Mouse (Mus musculus) spleen, postnatal 36 days (tissue): ENCODE measurements around the gene Bcor.

Experiments used
- DNase-seq, 2 experiments: peaks; one replicate each; pipeline ENCODE4 v3.0.0; 2022; ENCODE audit warnings: low spot score in 2 of 2, mixed read lengths in 1 of 2

Bcor gene

DNA sequence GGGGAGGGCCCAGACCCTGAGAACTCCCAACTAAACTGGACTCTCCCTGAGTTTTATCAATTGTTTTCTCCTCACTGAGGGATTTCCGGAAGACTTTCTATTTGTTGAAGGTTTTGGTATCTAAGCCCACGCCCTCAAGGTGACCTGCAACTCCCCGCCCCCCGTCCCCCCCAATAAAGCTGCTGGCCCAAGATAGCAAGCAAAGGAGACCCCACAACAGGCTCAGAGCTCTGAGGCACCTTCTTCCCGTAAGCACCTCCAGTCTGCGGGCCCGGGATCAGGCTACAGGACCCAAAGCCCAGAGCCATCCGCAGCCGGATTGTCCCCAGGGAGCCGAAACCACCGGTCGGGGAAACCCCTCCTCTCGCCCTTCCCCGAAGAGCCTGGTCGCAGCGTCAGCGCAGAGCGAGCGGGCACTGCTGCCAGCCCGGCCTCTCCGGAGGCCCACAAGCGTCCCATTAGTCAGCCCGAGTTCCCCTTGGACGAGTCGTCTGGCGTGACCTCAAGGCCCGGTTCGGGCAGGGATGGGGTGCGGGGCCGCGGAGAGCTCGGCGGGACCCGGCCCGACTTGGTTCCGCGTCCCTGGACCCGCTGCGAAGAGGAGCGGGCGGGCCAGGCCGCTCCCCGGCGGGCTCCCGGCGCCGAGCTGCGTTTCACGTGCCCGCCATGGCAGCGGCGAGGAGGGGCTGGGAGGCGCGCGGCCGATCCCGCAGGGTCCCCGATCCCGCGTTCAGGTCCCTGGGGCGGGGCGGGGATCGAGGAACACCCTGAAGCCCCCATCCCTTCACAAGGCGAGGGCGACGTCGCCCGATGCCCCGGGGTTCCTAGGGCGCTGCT, 73.3 kb downstream of the Bcor start:
- DNase-seq = peak; percentile 61 to 65

DNA sequence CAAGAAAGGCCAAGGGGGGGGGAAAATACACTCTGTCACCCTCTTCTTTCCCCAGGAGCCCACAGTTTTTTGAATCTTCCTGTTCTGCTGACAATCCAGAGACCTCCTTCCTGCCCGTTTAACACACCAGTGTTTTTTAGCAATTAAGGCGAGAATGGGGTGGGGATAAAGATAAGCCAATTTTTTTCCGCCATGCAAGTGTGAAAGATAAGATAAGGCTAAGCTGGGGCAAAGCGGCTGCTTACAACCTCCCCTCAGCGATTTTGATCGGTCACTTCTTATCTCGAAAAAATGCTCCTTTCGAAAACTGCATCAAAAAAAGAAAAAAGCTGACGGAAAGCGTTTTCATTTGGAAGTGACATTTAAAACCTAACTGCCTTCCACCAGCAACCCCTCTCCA, 74.2 kb downstream of the Bcor start:
- no peak for DNase-seq

DNA sequence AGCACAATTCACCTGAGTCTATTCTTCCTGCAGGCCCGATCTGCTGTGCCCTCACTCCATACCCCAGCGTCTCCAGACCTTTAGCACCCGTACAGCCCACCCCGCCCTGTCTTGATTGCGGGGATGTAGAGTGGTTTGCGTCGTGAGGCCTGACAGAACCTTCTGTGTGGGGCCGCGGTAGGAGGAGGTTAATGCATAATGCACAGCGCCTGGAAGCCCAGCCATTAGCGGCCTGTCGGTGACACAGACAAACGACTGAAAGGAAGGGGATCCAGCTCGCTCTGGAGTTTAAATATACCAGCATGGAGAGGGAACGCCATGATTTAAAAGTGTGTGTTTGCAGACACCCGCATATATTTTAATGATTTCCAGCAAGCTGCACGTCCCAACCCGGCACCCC, 74.9 kb downstream of the Bcor start:
- no peak for DNase-seq

DNA sequence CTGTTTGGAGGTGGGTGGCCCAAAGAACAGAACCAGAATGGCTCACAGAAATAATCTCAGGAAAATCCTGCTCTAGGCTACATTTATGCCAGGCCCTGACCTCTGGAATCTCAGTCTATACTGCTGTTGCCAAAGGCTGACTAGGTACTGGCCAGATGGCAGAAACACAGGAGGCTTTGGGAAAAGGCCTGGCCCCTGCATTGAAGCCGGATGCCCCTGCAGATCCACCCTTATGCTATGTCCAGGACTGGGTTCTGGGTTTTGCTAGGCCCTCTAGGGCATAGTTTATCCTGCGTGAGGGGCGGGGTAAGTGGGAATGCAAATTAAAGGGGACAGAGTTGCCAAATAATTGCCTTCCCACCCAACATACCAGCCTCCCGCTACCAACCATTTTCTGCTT, 75.5 kb downstream of the Bcor start:
- no peak for DNase-seq

DNA sequence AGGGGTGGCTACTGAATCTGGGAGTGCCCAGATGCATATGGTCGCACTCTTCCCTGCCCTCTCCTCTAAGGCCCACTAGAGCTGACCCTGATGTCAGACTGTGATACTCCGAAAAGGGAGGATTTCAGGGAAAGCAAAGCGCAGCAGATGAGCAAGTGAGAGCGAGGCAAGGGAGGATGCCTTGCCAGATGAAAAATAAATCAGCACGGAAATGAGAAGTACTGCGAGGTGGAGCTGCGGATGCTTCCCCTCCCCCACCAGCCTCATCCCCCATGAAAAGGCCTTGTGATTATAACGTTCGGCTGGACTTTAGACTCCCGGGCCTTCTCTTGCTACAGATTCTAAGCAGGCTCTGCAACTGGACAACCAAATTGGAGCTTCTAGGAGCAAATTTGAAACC, 76.5 kb downstream of the Bcor start:
- no peak for DNase-seq

DNA sequence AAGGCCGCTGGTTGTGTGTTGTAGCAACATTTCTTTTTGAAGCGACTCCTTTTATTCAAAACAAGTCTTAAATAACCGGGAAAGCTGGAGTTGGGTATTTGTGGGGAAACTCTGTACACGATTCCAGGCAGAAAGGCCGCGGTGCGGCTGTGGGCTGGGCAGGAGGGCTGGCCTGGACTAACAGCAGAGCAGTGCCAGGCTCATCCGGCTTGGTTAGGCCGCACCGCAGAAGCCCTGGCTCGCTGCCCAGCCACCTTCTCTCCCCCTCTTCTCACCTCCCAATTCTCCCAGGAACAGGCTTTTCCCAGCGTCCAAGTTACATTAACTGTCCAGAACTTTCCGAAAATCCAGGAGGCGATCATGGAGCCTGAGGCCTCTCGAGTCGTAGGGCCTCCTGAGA, 77.4 kb downstream of the Bcor start:
- DNase-seq = no peak

DNA sequence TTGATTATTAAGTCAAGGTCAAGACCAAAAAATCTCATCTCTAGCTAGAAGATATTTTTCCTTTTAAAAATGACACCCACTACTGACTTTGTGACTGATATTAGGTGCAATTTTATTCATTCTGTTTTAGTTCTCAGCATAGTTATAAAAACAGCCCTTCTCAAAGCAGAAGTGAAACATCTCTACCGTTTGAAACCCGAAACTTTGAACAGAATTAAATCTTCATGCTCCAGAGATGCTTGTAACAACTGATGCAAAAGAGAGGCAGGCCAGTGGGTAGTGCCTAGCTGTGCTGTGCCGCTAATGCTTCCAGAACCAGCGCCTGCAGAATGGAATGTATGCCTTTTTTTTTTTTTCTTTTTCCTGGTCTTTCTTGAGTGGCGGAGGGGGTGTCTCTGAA, 78.0 kb downstream of the Bcor start:
- DNase-seq = peak; percentile 30 to 51

DNA sequence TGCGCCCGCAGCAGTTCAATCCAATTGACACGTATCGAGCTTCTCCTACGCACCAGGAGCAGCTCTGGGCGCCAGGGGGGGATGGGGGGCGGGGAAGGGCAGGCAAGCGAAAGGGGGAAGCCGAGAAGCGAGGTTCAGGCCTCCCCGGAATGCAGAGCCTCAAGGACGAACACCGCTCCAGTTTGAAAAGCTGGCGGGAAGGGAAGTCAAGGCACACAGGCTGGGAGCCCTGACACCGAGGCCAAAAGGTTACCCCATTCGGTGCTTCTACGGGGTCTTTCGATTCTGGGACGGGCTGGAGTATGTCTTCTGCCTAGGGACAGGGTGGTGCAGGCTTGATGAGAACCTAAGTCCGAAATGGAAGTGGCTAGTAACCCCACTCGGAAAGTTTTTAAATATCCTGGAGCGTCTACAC, 78.4 kb downstream of the Bcor start:
- DNase-seq = no peak

DNA sequence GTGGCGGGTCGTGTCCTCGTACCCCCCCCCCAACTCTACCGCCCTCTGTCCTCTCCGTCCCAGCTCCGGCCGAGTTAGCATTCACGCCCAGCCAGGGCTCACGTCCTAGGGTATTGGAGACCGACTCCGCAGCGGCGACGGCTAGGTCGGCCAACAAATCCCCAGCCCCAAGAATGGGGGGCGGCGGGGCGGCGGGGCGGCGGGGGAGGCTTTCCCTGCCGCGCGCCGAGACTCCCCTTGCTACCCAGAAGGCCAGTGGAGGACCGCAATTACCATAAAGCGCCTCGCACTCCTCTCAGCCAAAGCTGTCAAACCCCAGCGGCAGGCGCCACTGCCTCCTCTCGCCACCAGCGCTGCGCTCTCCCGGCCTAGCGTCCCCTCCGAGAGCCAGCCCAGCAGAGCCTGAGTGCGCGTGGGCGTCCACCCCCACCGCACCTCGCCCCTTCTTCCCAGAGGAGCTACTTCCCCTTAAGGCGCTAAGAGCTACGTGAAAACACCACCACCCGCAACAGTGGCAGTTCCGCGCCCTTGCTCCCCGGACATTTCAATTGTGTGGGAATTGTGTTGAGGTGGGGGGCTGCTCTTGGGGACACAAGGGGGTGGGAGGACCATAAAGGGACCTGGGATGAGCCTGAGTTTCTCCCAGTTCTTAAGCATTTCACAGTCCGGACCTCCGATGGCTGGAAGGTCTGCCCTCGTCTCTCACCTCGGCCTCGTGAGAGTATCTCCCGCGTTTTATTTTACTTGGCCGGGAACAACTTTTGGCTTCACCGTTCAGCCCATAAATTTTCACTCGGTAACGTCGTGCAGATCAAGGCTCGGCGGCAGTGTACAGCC, 79.0 kb downstream of the Bcor start:
- peak; percentile 60 to 61 for DNase-seq

DNA sequence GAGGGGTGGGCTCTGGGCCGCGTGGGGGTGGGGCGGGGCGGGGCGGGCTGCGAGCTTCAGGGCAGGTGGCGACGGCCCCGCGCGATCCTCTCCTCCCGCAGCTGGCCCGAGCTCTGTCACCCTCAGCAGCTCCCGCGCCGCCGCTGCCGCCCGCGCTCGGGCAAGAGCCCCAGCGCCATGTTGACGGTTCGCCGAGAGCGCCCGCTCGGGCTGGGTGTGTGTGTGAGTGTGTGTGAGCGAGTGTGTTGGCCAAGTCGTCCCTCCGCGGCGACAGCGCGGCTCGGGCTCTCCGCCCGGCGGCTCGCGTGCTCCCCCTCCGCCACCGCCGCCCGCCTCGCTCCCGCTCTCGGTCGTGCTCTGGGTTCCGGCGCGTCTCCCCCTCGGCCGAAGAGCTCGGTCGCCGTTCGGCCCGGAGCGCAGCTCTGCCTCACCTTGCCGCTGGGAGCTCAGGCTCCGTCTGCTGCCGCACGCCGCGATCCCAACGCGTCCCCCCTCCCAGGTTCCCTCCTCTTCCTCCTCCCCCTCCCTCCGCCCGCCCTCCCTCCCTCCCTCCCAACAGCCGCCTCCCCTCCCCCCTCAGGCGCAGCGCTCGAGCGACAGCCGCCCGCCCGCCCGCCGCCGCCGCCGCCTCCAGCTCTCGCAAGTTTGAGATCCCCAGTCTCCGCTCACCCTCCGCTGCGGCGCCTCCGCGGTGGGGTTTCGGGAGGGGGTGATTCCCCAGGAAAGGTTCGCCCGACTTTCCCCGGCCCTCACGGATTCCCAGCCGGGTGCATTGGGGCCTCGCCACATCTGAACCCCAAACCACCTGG, 79.9 kb downstream of the Bcor start:
- peak; percentile 50 to 55 for DNase-seq

DNA sequence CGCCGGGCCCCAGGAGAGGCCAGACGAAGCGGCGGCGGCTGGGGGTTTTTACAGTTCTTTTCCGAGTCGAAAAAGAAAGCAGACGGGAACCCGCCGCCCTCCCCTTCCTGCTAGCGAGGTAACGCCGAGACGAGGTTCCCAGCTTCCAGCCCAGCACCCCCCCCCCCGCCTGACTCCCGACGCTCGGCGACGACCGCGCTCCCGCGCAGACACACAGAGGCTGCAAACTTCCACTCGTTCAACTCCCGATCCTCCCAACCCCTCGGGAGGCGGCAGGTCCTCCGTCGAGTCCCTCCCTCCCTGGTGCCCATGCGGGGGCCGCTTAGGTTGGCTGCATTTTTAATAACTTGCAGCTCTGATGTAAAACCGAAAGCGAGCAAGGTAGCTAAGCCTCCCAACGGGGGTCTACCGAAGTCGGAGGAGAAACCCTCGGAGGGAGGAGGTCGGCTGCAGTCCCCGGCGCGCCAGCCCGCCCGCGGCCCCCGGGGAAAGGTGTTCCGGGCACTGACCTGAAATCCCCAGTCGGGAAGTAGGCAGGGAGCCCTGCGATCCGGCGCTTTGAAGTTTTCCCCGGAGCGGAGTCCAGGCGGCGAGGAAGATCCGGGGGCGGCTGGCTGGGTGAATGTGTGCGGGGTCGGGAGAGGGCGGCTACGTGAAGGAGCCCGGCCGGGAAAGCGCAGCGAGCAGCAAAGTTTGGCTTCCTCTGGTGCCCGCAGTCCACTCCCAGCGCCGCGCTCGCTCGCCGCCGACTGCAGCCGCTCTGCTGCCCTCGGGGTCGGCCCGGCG, 80.7 kb downstream of the Bcor start:
- peak; percentile 72 to 76 for DNase-seq

DNA sequence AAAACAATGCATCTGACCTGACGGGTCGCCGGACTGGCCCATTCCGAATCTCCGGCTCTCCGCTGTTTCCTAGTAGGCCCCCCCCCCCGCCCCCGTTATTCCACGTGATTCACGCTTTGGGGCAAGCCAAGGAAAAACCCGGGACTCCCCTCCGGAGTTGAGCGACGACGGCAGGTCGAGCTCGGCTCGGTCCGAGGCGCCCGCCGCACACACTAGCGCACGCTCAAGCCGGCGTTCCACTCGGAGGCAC, 81.2 kb downstream of the Bcor start:
- DNase-seq = no peak

DNA sequence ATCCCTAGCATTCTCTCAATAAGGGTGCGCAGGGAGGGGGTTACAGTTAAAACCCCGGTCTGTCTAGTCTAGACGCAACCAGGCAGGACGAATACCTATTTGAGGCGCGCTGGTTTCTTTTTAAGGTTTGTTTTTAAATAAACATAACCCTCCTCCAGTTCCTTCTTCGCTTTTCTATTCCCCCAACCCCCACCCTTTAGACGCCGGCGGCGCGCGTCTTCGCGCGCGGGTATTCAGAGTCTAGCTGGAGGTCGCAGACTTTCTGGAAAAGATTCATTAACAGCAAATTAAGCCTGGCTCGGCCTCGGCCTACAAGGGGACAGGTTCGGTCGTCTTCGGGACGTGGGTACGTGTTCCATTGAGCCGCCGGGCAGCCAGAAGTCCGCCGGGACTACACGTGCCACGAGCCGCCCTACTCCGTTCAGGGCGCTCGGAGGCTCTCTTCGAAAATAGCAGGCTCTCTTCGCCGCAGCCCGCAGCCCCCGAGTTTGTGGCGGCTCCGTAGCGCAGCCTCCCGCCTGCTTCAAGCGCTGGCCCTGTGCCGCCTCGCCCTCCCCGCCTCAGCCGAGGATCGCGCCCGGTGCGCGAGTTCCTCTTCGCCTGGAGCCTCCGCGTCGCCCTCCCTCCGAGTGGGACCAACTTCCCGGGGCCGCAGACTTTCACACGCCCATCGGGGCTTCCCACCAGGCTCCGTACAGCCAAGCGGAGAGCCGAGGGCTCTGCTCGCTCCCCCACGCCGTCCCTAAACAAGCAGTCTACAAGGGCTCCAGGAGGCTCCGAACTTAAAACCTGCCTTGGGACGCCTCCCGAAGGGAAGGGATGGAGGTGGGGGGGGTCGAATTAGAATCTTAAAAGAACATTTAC, 81.7 kb downstream of the Bcor start:
- peak; percentile 39 to 43 for DNase-seq

DNA sequence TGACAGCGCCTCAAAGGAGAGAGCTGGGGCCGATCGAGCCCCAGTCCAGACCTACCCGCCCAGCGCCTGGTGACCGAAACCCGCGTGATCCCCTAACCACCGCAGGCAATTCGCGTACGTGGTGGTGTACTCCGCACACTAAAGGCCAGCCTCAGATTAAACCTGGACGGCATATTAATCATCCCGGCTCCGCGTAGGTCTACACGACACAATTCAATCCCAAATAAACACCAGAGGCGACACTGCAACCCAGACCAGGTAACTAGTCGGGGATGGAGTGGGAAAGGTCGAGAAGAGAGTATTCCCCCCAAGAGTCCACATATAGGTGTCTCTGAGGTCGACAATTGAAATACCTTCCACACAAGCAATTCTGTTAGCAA, 82.6 kb downstream of the Bcor start:
- no peak for DNase-seq

DNA sequence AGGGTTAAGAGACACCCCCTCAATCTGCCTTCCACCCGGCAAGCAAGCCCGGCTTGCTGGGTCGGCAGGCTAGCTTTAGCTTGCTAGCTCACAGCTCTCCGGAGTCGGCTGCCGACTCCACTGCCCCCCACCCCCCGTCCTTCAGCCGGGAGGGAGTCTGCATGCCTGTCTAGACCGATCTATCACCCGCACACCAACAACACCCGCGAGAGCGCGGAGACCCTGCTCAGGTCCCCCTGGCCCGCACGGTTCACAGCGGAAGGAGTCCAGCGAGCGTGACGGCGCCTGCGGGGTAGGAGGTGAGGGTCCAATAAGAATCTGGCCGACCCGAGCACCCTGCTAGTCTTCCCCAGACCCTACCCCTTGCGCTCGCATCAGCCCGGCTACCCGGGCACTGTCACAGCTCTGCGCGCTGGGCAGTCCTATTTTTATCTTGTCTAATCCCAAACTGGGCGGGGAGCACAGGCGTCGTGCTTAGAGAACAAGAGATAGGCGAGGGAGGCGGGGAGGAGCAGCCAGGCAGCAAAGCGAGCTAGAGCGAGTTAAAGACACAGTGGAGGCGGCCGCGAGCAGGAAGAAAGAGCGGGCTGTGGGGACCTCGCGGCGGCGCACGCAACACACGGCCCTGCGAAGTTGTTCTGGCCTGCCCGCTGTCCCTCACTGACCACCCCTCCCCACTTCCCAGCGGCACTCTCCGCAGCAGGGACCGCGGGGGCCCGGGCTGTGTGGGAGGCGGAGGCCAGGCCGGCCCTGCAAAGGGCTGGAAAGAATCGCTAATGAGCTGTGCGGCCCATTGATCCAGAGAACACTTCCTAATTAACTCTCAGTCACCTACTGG, 83.2 kb downstream of the Bcor start:
- peak; percentile 55 to 62 for DNase-seq

DNA sequence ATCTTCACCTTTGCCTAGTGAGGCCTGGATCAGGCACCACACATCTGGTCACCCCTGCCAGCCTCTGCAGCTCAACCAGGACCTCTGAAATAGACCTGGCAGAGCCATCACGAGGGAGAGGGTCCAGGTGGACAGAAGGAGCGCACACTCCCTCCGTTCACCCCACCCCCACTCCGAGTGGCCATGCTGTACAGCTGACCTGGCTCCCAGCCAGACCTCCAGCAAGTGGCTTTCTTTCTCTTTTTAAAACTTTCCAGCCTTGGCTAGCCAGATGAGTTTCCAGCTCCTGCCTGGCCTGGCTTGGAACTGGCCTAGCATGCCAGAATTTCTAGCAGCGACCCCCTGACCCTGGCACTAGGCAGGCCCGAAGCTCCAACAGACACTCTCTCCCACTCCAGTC, 87.4 kb downstream of the Bcor start:
- no peak for DNase-seq

DNA sequence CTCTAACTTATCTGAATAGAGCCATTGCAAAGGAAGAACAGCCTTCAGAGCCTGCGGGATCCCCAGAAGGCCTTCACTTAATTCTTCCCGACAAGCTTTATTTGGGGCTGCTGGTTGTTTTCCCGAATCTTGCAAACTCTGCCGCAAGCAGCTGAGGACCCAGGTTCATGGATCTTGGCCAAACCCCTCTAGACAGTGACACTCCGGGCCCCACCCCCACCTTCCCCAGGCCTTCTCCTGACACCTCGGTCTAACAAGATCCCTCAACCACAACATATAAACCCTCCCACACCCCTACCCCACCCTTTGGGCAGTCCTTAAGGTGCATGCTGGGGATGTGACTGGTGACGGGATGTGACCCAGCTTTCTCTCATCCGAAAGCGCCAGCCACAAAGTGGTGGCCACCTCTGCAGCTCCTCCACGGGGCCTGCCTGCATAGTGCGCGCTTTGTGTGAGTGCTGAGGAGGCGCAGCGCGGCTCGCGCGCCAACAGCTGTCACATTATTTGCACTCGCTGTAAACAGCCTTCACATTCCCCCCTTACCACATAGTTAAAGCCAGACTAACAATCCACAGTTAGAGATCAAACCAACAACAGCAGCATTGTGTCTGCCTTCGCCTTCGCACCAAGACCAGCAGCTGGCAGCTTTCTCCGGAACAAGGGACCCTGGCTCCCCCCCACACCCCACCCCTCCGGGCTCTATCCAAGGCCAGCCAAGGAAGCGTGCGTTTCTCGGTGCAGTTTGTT, 91.0 kb downstream of the Bcor start:
- DNase-seq = no peak

DNA sequence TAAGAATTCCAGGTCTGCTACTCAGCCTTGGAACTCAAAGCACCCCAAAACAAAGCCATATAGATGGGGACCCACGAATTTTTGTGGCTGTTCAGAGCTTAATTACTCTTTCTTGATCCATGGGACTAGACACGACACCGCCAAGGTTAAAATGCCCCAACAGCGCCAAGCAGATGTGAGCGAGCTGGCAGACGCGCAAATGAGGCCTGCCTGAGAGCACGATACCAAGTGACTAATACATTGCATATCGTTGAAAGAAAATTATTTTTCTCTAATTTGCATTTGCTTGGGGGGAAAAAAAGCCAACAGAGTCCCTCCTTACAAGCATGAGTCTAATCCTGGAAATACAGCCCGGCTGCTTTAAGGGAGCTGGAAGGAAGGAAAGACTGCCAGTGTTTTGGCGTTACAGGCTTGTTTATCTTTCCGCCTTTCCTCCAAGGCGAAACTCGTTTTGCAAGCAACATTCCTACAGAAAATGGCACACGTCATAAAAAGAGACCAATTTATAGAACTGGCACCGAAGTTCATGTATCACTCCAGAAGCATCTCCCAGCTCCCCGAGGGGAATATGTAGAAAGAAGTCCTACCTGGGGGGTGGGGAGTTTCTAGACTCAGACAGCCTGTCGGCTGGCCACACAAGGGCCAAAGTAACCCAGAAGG, 92.2 kb downstream of the Bcor start:
- DNase-seq = no peak

DNA sequence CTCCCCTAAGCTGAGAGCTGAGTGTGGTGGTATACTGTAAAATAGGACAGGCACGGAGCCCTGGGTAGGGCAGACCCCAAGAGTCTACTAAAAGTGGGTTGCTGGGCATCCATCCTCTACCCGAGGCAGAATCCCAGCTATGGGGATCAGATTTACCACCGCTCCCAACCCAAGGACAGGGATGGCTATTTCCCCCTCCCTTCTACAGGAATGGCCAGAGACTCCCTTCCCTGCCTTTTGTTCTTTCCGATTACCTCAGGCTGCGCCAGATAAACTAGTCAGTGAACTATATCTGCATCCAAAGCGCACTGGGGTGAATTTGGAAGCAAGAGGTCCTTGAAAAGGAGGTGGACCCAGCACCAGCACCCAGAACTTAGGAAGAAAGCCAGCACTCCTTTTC, 93.1 kb downstream of the Bcor start:
- no peak for DNase-seq
